Mouse (Mus musculus) 3T3-L1 (cell line): ENCODE data around the gene Asic3.
A peak's percentile ranks its signal among the peaks of the same experiment; 100 is the strongest.

Source experiments
- DNase-seq: peaks from one replicate; pipeline ENCODE4 v3.0.0-alpha.2; 2015; ENCODE audit warnings: low read depth, low spot score

The Asic3 gene

GRCm38 (mm10) chr5:24413042-24413693 is at the start of gene Asic3:
TSS of gene Asic3 (plus strand) at chr5:24413392.
- no peak for DNase-seq

- DNase-seq = no peak
These were observed 49.7 kb upstream of the Asic3 start for GRCm38 (mm10) chr5:24363467-24363866.

GRCm38 (mm10) chr5:24364061-24364460 is 49.1 kb upstream of the Asic3 start:
- DNase-seq = no peak

- no peak for DNase-seq
These were observed 48.7 kb upstream of the Asic3 start, which contains the start of gene Nos3 for GRCm38 (mm10) chr5:24364508-24364907. TSS of gene Nos3 (plus strand) at chr5:24364810.

GRCm38 (mm10) chr5:24364963-24365362 is 48.2 kb upstream of the Asic3 start:
- no peak for DNase-seq

- no peak for DNase-seq
These were observed 47.7 kb upstream of the Asic3 start for GRCm38 (mm10) chr5:24365528-24365927.

GRCm38 (mm10) chr5:24366426-24366825 is 46.8 kb upstream of the Asic3 start:
- no peak for DNase-seq

- DNase-seq = no peak
These were observed 43.4 kb upstream of the Asic3 start for GRCm38 (mm10) chr5:24369767-24370166.

GRCm38 (mm10) chr5:24373807-24374206 is 39.4 kb upstream of the Asic3 start:
- no peak for DNase-seq

GRCm38 (mm10) chr5:24374216-24374615 is 39.0 kb upstream of the Asic3 start:
- DNase-seq = peak; percentile 73

GRCm38 (mm10) chr5:24374666-24375328 is 38.4 kb upstream of the Asic3 start:
- DNase-seq = peak; percentile 74

- no peak for DNase-seq
These were observed 34.5 kb upstream of the Asic3 start for GRCm38 (mm10) chr5:24378700-24379099.

- no peak for DNase-seq
These were observed 33.7 kb upstream of the Asic3 start for GRCm38 (mm10) chr5:24379501-24379900.

GRCm38 (mm10) chr5:24380499-24380898 is 32.7 kb upstream of the Asic3 start:
- no peak for DNase-seq

- DNase-seq = no peak
These were observed 31.7 kb upstream of the Asic3 start for GRCm38 (mm10) chr5:24381486-24381885.

- no peak for DNase-seq
These were observed 31.2 kb upstream of the Asic3 start for GRCm38 (mm10) chr5:24381988-24382387.

GRCm38 (mm10) chr5:24383026-24383859 is 29.9 kb upstream of the Asic3 start:
- peak; percentile 59 for DNase-seq

GRCm38 (mm10) chr5:24384407-24384806 is 28.8 kb upstream of the Asic3 start:
- no peak for DNase-seq

- DNase-seq = no peak
These were observed 27.8 kb upstream of the Asic3 start for GRCm38 (mm10) chr5:24385374-24385773.

- no peak for DNase-seq
These were observed 27.2 kb upstream of the Asic3 start for GRCm38 (mm10) chr5:24385887-24386550.

- DNase-seq = no peak
These were observed 25.6 kb upstream of the Asic3 start for GRCm38 (mm10) chr5:24387264-24388241.
